Mouse (Mus musculus) forebrain, embryonic 12.5 days (tissue): ENCODE measurements at regions not wholly inside any gene's neighbourhood (a gene's known extent, or its start where the extent isn't known, plus 50 kb on each side); places are given as distances from the start of the nearest gene placed in this dataset.
A peak's percentile ranks its signal among the peaks of the same experiment; 100 is the strongest.

Experiments
- ATAC-seq: fragments of 200-750 bp; cut with Nextera tagmentation; 2 replicates; pipeline ENCODE4 v1.8.0; 2017; ENCODE audit warnings: moderate TSS enrichment; ENCODE audit not compliant: low FRiP score
- H3K27ac ChIP-seq: fragments of 300-500 bp; sonication (generic); 2 replicates; pipeline ENCODE4 v1.5.1; 2016; ENCODE audit warnings: mild to moderate bottlenecking
- H3K27me3 ChIP-seq: fragments of 300-500 bp; sonication (generic); 2 replicates; pipeline ENCODE4 v1.6.1; 2016; ENCODE audit warnings: mild to moderate bottlenecking
- H3K36me3 ChIP-seq: fragments of 300-500 bp; sonication (generic); replicated peaks from 2 replicates; pipeline ENCODE4 v1.6.1; 2016; ENCODE audit warnings: mild to moderate bottlenecking
- H3K4me1 ChIP-seq: fragments of 300-500 bp; sonication (generic); 2 replicates; pipeline ENCODE4 v1.6.1; 2016
- H3K4me2 ChIP-seq: fragments of 300-500 bp; sonication (generic); 2 replicates; pipeline ENCODE4 v1.6.1; 2016; ENCODE audit warnings: mild to moderate bottlenecking, moderate library complexity
- H3K4me3 ChIP-seq: fragments of 300-500 bp; sonication (generic); replicated peaks from 2 replicates; pipeline ENCODE4 v1.5.1; 2016; ENCODE audit warnings: mild to moderate bottlenecking
- H3K9ac ChIP-seq: fragments of 300-500 bp; sonication (generic); 2 replicates; pipeline ENCODE4 v1.6.1; 2016; ENCODE audit warnings: mild to moderate bottlenecking
- H3K9me3 ChIP-seq: fragments of 300-500 bp; sonication (generic); 2 replicates; pipeline ENCODE4 v1.6.1; 2016
- WGBS: fragments of 180-500 bp; shearing (Covaris S2); methylation state at CpG from one replicate; pipeline ENCODE4 v1.1.7; 2016; 5-methylcytosine and 5-hydroxymethylcytosine counted together

DNA sequence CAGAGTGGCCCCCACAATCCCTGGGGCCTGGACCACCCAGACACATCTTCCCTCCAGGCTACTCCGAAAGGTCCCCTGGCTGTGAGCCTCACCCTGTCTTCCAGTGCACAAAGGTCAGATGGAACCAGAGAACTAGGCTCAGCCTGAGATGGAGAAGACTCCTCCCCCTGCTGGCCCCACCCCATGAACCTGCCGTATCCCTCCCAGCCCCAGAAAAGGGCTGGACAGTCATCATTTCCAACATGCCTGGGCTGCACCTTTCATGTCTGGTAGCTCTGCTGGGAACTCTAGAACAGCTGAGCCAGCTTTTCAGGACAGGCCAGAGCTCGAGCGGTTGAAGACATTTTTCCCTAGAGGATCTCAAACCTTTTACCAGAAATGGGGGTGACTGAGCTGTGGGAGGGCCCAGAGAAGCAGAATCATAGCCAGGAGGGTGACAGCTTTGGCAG is 77.8 kb downstream of the Zfp36l1 start:
- Histone ChIP-seq H3K4me2 (no peak overlapping the region), H3K9ac (no peak overlapping the region), H3K27ac (no peak overlapping the region), H3K9me3 (no peaks in the 10 kb centered on the region), H3K4me3 (no peak overlapping the region), H3K4me1 (peaks cover 14% of the 10 kb centered on the region), H3K36me3 (no peaks in the 10 kb centered on the region), H3K27me3 (no peaks in the 10 kb centered on the region)
- no peak for ATAC-seq
- WGBS: 69% methylated on average over 4 of the region's 4 CpGs

DNA sequence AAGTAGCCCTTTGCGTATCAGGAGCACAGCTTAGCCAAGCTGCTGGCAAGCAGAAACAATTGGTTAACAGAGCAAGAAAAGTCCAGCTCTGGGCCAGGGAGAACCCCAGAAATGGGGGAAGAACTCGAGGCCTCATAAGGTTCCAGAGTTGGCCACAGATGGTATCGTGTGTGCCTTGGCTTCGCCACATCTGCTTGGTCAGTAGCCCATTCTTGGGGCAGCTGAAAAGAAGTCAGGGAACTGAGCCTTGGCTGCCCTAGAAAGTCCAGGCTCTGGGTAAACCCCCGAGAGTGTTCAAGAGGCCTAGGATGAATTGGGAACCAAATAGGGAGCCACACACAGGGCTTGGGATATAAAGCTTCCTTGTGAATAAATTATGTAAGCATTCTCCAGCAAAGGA is 78.7 kb downstream of the Zfp36l1 start:
- H3K9me3 ChIP-seq: no peaks in the 10 kb centered on the region
- no peak overlapping the region for H3K4me2 ChIP-seq
- H3K4me1 ChIP-seq: peaks cover 10% of the 10 kb centered on the region; the same call in 1 of the 2 replicates
- H3K27ac ChIP-seq: no peak overlapping the region
- no peak overlapping the region for H3K4me3 ChIP-seq
- H3K9ac ChIP-seq: no peak overlapping the region
- 89% methylated on average over 5 of the region's 5 CpGs for WGBS
- no peak for ATAC-seq
- no peaks in the 10 kb centered on the region for H3K36me3 ChIP-seq
- H3K27me3 ChIP-seq: no peaks in the 10 kb centered on the region

DNA sequence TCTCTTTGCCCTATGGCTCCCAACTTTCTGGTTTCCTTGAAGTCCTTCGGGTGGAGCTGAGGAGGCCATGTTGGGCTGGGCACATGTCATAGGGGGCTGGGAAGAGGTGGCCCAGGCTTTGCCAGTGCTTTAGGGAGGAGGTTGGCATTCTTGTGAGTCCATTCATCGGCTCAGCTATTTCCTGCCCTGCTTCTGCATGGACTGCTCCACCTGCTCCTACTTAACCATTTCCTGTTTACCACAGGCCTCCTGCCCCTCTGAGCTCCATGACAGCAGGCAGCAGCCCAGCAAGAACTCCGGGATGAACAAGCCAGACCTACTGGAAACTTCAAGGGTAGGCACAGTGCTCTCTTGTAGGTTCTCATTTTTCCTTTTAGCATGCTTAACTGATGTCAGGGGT is 80.3 kb downstream of the Zfp36l1 start:
- Histone ChIP-seq H3K36me3 (no peaks in the 10 kb centered on the region), H3K27ac (no peak overlapping the region), H3K9ac (no peak overlapping the region), H3K4me1 (peaks cover 13% of the 10 kb centered on the region; the same call in 1 of the 2 replicates), H3K9me3 (no peaks in the 10 kb centered on the region), H3K4me2 (no peak overlapping the region), H3K27me3 (no peaks in the 10 kb centered on the region), H3K4me3 (no peak overlapping the region)
- WGBS: 82% methylated on average over 3 of the region's 3 CpGs
- no peak for ATAC-seq

DNA sequence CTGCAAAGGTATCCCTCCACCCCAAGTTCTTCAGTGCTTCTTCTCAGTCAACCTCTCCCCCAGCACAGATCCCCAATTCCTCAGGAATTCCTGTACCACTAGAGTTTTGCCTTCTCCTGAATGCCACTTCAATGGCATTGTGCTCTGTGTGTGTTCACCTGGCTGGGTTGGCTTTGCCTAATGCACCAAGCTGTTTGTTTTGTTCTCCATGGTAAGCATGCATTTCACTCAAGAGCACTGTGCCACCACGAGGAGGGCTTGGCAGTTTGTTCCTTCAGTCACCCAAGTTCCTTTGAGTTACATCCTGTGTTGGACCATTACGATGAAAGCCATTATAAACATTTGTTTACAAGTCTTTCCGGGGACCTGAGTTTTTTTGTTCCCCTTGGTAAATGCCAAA is 84.5 kb downstream of the Zfp36l1 start:
- Histone ChIP-seq H3K27me3 (peaks cover 3% of the 10 kb centered on the region; the same call in 1 of the 2 replicates), H3K36me3 (no peaks in the 10 kb centered on the region), H3K4me1 (peaks cover 13% of the 10 kb centered on the region), H3K4me2 (no peak overlapping the region), H3K27ac (no peak overlapping the region), H3K9ac (no peak overlapping the region), H3K9me3 (no peaks in the 10 kb centered on the region), H3K4me3 (no peak overlapping the region)
- WGBS: 82% methylated on average over 3 of the region's 3 CpGs
- no peak for ATAC-seq

DNA sequence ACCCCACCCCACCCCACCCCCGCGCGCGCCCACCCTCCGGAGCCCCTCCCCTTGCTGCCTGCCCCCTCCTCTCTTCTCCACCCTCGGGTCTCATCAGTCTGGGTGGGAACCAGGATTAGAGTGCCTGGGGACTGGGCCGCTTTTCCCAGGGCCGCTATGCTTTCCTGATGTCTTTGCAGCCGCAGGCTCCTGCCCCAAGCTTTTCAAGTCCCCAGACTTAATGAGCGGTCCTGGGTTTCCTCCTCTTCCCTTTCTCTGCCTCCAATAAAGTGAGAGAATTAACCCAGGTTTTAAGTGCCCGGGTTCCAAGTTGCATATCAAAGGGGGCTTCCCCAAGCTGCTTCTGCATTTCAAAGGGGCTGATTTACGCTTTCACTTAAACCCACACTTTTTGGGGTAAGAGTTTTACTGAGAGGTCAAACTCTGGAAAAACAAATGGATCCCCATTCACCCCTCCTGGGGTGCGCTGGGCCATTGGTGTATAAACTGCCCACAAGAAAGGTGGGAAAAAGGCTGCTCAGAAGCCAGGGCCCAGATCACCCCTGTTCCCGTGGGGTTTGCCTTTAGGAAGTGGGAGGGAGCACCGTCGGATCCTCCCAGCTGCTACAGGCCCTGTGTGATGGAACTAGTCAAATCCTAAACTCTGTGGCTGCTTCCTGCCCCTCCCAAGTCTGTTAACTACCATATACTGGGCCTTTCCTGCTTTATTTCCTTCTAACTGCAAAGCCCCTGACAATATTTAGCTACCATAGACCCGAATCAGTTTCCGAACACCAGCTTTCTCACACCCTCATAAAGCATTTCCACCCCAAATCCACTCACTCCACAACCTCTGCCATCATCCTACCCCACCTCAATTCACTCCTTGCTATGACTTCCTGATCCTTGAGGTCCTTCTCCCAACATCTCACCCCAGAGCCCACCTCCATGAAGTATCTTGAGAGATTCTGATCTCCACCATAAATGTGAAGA is 89.4 kb downstream of the Zfp36l1 start:
- Histone ChIP-seq H3K27me3 (peaks cover 3% of the 10 kb centered on the region; the same call in 1 of the 2 replicates), H3K4me1 (peaks cover 49% of the 10 kb centered on the region), H3K36me3 (no peaks in the 10 kb centered on the region), H3K9ac (0 out of 2 replicates have a peak overlapping the region, but pooled peaks have one; percentile 34), H3K4me2 (peak overlapping the region; percentile 50), H3K9me3 (no peaks in the 10 kb centered on the region), H3K27ac (peak overlapping the region; percentile 92), H3K4me3 (peak overlapping the region; percentile 14; the same call in 1 of the 2 replicates)
- WGBS: 6% methylated on average over 18 of the region's 18 CpGs
- peak; percentile 89 for ATAC-seq

DNA sequence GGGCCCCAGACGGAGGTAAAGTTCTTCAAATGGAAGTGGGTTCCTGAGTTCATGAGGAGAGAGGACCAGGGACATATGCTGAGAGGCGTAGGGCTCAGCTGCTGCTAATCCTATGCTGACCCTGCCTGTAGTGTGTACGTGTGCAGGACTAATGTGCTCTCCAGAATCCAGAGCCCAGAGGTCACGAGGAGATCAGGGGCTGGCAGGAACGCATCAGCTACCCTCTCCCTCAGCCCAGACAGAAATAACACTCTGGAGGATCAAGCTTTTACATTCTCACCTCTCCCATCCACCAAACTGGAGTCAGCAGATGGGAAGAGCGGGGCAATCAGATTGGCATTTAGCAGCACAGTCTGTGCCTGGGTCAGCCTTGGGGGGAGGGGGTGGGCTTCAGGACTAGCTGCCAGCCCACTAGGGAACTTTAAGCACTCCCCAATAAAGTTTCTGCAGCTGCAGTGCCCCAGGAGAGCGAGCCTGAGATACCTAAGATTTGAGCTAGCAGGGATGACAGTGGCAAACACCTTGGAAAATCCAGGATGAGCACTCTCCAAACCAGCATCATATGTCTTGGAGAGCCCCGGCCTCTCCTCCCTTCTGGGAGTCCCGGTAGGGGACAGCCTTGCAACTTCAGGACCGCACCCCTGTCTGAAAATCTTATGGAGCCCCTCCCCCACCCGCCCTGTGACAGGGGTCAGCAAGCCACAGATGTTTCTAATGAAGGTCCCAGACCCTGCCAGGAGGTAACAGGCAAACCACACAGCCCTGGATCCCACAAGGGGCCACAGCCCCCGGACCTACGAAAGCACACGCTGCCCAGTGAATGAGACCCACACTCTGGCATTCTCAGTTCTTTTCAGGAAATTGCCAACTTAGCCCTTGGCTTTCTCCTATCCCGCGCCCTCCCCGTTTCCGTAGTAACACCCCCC is 90.4 kb downstream of the Zfp36l1 start:
- 5% methylated on average over 18 of the region's 18 CpGs for WGBS
- Histone ChIP-seq H3K4me1 (peaks cover 49% of the 10 kb centered on the region), H3K4me2 (peak overlapping the region; percentile 50), H3K9ac (peak overlapping the region; percentile 34; the same call in 1 of the 2 replicates), H3K9me3 (no peaks in the 10 kb centered on the region), H3K36me3 (no peaks in the 10 kb centered on the region), H3K4me3 (peak overlapping the region; percentile 14; the same call in 1 of the 2 replicates), H3K27me3 (peaks cover 3% of the 10 kb centered on the region; the same call in 1 of the 2 replicates), H3K27ac (peak overlapping the region; percentile 92)
- ATAC-seq: peak; percentile 77

DNA sequence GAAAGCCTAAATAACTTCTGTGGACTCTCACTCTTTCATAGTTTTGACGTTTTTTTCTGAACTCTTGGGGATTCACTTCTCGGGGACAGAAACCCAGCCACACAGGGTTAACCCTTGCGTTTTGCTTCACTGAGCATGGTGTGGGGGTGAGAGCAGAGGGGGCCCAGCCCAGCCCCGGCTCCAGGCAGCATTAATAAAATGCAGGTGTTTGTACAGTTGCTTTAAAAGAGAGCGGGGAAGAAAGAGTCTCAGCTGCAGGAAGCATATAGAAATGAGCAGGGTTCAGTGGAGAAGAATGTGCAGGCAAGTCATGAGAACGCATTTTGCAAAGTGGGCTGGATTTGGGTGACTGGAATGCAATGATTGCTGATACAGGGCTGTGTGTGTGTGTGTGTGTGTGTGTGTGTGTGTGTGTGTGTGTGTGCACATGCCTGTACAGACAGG is 91.8 kb downstream of the Zfp36l1 start:
- Histone ChIP-seq H3K4me1 (peaks cover 49% of the 10 kb centered on the region), H3K9ac (peak overlapping the region; percentile 38; the same call in 1 of the 2 replicates), H3K9me3 (no peaks in the 10 kb centered on the region), H3K36me3 (no peaks in the 10 kb centered on the region), H3K4me3 (no peak overlapping the region), H3K4me2 (peak overlapping the region; percentile 50), H3K27ac (peak overlapping the region; percentile 92), H3K27me3 (peaks cover 3% of the 10 kb centered on the region; the same call in 1 of the 2 replicates)
- ATAC-seq: peak; percentile 45; the same call in 1 of the 2 replicates
- WGBS: 2% methylated on average over 6 of the region's 6 CpGs

DNA sequence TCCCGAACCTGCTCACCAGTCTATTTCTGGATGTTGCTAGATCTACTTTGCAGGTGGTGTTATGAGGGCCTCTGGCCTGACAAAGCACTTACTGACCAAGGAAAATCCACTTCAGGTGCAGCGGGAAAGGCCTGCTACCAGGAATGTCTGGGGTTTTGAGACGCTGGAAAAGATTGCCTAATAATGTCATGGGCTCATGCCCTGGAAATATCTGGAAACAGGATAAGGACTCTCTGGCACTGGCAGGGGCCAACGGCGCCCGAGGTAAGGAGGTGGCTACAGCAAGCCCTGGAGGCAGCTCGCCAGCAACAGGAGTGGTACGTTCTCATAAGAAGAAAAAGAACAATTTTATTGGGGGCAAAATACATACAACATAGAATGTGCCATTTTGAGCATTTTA is 94.7 kb downstream of the Zfp36l1 start:
- ATAC-seq: no peak
- Histone ChIP-seq H3K9me3 (no peaks in the 10 kb centered on the region), H3K27me3 (no peaks in the 10 kb centered on the region), H3K4me3 (no peak overlapping the region), H3K4me2 (no peak overlapping the region), H3K9ac (no peak overlapping the region), H3K4me1 (peaks cover 49% of the 10 kb centered on the region), H3K27ac (no peak overlapping the region), H3K36me3 (no peaks in the 10 kb centered on the region)
- WGBS: 85% methylated on average over 8 of the region's 8 CpGs

DNA sequence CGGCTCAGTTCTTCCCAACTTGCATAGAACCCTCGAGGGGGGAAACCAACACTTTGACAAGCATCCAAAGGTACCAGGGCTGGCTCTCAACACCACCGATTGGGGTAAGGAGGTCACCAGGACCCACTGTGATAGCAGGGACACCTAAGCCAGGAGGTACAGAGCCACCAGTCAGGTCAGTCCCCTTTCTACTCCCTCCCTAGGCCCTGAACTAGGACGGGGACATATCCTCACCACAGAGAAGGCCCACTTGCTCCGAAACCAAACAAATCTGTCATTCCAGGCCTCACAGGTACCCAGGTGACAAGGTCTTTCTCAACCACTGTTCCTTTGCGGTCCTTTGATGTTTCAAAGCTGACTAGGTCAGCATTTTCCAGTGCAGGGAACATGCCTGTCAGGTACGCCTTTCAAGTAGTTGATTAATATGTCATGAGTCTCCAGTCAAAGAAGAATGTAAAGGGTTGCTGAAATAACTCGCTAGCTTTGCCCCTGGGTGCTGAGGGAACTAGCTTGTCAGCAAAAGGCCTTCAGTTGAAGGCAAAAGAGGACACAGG is 95.4 kb downstream of the Zfp36l1 start:
- Histone ChIP-seq H3K4me2 (no peak overlapping the region), H3K4me3 (no peak overlapping the region), H3K27ac (no peak overlapping the region), H3K9ac (no peak overlapping the region), H3K9me3 (no peaks in the 10 kb centered on the region), H3K27me3 (no peaks in the 10 kb centered on the region), H3K4me1 (peaks cover 42% of the 10 kb centered on the region), H3K36me3 (no peaks in the 10 kb centered on the region)
- no peak for ATAC-seq
- WGBS: 88% methylated on average over 8 of the region's 8 CpGs

DNA sequence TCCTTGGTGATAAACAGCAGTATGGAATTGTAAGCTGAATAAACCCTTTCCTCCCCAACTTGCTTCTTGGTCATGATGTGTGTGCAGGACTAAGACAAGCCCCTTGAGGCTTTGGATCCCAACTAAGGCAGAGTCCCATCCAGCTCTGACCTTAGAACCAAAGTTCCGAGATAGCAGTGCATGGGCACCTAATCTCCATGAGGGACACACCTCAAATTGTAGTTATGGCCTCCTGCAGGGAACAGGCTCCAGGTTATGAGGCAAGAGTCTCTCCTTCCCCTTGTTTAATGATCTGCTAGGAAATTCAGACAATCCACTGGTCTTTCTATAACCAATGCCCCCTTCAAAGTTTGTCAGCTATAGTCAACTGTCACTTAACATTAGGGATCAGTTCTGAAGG is 96.9 kb downstream of the Zfp36l1 start:
- no peak overlapping the region for H3K27ac ChIP-seq
- peaks cover 27% of the 10 kb centered on the region for H3K4me1 ChIP-seq
- no peak overlapping the region for H3K4me3 ChIP-seq
- no peak overlapping the region for H3K9ac ChIP-seq
- H3K9me3 ChIP-seq: no peaks in the 10 kb centered on the region
- H3K36me3 ChIP-seq: no peaks in the 10 kb centered on the region
- no peak overlapping the region for H3K4me2 ChIP-seq
- no peak for ATAC-seq
- WGBS: 78% methylated on average over 1 of the region's 1 CpGs
- H3K27me3 ChIP-seq: no peaks in the 10 kb centered on the region

DNA sequence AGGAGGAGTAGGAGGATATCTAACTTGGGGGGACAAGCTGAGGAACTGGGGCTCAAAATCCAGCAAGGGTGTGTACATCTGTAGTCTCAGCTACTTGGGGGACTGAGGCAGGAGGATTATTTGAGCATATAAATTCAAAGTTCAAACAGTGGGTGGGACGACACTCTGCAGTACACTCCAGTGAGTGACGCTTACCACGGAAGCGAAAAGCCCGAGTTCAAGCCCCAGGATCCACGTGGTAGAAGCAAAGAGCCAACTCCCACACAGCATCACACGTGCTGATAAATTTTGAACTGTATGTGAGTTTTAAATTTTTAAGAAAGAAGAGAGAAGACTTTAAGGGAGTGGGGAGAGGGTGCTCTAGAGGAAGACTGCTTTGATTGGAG is 98.2 kb downstream of the Zfp36l1 start:
- H3K27me3 ChIP-seq: no peaks in the 10 kb centered on the region
- H3K9ac ChIP-seq: no peak overlapping the region
- no peak overlapping the region for H3K4me3 ChIP-seq
- H3K9me3 ChIP-seq: no peaks in the 10 kb centered on the region
- peak overlapping the region; percentile 69 for H3K27ac ChIP-seq
- peak overlapping the region; percentile 23; the same call in 1 of the 2 replicates for H3K4me2 ChIP-seq
- WGBS: 69% methylated on average over 7 of the region's 7 CpGs
- H3K4me1 ChIP-seq: peaks cover 22% of the 10 kb centered on the region
- ATAC-seq: no peak
- H3K36me3 ChIP-seq: no peaks in the 10 kb centered on the region
